Mouse (Mus musculus) cerebellum, postnatal 4 days (tissue): ENCODE measurements around the gene Pea15a.
"Not testable (repeated sequence)": the region's sequence is repeated elsewhere in the genome, so short reads cannot be mapped to it uniquely, and the experiment has no call there.

Experiments used
- DNase-seq, 2 experiments: peaks; one replicate each; pipeline ENCODE4 v3.0.0; 2022; ENCODE audit warnings: low spot score in 2 of 2, mixed read lengths in 1 of 2

The Pea15a gene

GRCm38 (mm10) chr1:172206141-172206917, at the start of gene Pea15a:
Pea15a (minus strand) TSS chr1:172206804.
- DNase-seq, result peak; percentile 68 to 81

DNA sequence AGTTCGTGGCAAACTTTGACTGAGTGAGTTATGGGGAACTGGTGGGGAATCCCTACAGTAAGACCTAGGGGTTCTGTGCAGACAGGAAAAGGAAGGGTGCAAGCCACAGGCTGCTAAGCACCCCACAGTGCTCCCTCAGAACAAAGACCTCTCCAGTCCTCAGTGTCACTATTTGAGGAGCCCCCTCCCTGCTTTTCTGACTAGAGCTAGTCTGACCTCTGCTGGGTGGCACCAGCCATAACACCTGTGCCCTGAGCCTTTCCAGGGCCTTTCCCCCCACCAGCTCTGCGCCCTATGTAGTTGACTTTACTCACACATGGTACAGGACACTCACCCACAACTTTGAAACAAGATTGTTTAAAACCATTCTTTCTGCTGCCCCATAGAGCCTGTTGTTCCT, 41.1 kb upstream of the Pea15a start:
- peak in 1 of 2 experiments; percentile 25 for DNase-seq

DNA sequence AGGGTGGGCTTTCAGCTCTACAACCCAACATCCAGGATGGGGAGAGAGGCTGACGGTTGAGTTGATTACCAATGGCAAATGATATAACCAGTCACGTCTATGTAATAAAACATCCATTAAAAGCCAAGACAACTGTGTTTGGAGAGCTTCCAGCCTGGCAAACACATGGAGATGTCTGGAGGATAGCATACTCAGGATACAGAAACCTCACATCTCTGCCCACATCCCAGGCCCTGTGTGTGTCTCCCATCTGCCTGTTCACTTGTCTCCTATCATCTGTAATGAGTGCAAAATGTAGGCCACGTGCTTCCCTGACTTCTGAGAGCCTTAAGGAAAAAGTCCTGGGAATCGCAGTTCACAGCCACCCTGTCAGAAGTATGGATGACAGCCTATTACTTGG, 40.6 kb upstream of the Pea15a start:
- no peak for DNase-seq

DNA sequence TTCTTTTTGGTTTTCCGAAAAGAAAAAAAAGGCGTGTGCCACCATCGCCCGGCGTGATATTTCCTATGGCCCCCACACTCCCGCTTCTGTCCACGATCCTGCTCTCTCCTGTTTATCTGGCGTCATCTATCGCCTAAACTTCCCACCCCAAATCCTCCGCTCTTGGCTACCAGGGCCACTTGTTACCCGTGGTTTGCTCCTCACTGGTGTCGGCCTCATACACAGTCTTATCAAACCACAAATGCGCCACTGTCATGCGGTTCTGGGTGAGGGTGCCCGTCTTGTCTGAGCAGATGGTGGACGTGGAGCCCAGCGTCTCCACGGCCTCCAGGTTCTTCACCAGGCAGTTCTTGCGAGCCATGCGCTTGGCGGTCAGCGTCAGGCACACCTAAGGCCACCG, 38.0 kb upstream of the Pea15a start:
- not testable (repeated sequence) for DNase-seq

- no peak for DNase-seq
These were observed 37.1 kb upstream of the Pea15a start for GRCm38 (mm10) chr1:172243547-172244205.

GRCm38 (mm10) chr1:172242401-172242800, 35.8 kb upstream of the Pea15a start:
- DNase-seq, result no peak

GRCm38 (mm10) chr1:172240945-172241708, 34.5 kb upstream of the Pea15a start:
- DNase-seq, result no peak

- no peak for DNase-seq
These were observed 22.6 kb upstream of the Pea15a start for GRCm38 (mm10) chr1:172229215-172229614.

DNA sequence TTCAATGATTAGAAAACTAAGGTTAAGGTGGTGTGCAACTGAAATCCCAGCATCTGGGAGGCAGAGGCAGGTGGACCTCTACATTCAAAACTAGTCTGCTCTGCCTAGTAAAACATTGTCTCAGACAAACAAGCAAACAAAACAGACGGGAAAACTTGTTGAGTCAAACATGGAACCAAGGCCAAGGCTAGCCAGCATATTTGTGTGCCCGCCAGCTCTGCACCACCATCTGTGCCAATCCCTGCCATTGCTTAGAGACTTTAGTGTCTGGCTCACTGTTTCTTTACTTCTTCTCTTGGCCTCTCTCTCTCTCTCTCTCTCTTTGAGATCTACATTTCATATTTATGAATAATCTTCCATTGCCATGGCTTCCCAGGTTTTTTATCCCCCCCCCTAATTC, 21.6 kb upstream of the Pea15a start:
- no peak for DNase-seq

- no peak for DNase-seq
These were observed 14.9 kb upstream of the Pea15a start for GRCm38 (mm10) chr1:172221297-172222063.

GRCm38 (mm10) chr1:172220414-172220813, 13.8 kb upstream of the Pea15a start:
- DNase-seq, result no peak

- DNase-seq, result no peak
These were observed 13.1 kb upstream of the Pea15a start, which contains the start of gene Casq1 for GRCm38 (mm10) chr1:172219451-172220406. Casq1 (minus strand) TSS chr1:172219868.

DNA sequence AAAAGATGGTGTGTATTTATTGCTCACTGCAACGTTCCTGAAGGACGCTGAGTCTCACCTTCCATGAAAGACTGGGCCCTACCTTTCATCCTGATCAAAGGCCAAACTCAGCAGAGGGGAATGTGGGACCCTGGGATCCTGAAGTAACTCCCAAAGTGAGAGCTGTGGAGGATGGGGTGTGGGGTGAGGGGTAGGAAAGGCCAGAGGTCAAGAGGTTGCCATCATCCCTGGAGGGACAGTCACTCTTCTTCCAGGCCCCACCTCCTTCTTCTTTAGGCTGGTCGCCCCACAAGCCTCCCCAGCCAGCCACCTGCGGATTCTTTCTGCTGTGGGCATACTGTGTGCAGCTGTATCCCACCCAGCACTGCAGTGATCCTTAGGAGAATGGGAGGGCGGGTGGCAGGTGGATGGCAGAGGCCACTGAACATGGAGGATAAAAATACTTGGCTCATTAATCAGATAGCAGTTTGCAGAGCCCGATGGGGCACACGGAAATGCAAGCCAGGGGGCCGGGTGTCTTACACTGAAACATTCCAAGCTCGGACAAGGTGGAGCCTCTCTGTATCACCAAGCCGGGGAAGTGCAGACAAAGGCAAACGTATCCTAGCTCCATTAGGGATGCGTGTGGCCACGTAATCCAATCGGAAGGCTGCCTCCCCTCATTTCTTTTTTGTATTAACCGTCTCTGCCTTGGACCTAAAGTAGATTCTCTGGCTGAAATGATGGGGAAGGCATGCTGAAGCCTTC, 11.7 kb upstream of the Pea15a start:
- no peak for DNase-seq

DNA sequence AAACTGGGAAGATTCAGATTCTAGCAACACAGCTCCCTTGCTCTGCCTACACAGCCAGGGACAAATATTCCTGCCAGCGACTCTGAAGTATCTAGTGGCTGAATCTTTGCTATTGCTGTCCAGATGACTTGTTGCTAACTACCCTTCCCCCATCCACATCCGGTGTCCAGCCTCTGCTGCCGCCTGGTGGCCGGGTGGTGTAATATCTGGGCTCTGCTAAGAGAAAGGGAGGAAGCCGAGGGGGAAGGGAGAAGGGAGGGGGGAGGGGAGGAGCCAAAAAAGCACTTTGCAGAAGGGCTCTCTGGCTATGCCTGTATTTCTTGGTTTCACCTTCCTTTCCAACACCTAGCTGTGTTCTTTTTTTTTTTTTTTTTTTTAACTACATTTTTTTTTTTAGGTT, 10.5 kb upstream of the Pea15a start:
- peak; percentile 89 to 95 for DNase-seq

- no peak for DNase-seq
These were observed 8.1 kb upstream of the Pea15a start for GRCm38 (mm10) chr1:172214748-172215147.

DNA sequence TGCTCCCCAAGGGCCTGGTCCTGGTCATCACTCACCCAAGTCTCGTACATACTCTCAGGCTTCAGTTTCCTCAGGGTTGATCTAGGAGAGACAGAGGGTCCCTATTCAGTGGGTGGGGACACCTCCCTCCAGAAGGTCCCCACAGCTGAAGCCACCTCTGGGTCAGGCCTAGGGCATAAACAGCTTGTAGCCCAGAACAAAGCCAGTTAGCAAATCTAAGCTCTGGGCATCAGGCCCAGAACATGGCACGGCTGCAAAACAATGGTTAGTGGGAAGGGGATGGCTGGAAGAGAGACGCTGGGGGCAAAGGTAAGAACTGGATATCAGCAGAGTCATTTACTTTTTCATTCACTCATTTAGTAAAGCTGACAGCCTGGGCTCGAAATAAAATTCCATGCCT, 7.2 kb upstream of the Pea15a start:
- DNase-seq, result no peak

DNA sequence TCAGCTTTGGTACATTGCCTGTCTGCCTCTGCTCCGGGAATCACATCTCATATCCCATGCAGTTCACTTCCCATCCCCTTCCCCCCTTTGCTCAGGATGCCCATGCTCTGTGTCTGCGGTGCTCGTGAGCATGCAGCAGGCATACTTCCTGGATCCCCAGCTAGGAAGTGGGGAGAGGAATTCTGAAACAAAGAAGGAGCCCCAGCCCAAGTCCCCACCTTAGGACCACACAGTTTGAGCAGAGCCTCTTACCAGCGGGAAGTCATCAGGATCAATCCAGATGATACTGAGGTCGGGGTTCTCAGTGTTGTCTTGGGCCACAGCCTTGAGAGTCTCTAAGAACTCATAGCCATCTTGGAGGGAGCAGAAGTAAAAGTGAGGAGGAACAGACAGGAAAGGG, 6.2 kb upstream of the Pea15a start:
- DNase-seq, result peak in 1 of 2 experiments; percentile 18

DNA sequence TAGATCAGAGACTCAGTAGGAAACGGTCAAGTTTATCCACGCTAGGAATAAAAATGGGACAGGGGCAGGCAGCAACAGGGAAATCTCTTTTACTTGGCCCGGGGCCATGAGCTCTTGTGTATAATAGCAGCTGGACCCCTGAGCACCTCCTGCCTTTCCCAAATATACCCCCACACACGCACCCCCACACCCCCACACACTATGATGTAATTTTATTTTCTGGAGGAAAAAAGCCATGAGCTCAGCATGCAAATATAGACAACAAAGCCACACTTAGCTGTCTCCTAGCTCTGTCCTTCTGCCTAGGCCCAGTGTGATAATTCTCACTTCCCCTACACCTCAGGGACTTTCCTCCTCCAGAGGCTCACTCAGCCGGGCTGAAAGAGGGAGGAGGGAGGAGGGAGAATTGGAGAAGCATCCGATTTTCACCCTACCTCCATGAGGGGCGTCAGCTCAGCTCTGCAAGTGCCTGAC, 544 bp upstream of the Pea15a start:
- DNase-seq, result peak in 1 of 2 experiments; percentile 19

DNA sequence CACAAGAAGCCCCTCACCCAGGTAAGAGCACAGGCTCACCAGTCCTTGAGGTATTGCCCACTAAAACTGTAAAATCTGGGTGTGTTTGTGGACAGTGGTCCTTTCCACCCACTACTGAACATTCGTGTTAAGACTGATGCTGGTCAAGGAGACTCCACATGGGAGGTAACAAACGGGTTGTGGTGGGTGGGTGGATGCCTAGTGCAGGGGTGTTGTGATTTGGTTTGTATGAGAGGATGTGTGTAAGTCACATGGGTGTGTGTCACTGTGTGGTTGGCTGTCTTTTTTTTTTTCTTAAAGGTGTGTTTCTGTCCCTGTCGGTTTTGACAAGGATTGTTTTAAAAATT, 890 bp downstream of the Pea15a start:
- DNase-seq, result peak in 1 of 2 experiments; percentile 14
